Mouse (Mus musculus) bone marrow macrophage, adult 2 months (primary cell): ENCODE results near the gene Dpm3. TPM values are rescaled to one million over a fixed set of nuclear protein-coding genes. Genes with fewer than 3 reads are reported as not detected.

Source experiments
- H3K27ac ChIP-seq: 2 replicates; pipeline ENCODE4 v1.5.1; 2012; ENCODE audit warnings: low read depth, low read length; ENCODE audit not compliant: insufficient read depth
- H3K4me1 ChIP-seq: 2 replicates; pipeline ENCODE4 v1.6.1; 2012; ENCODE audit warnings: low read length; ENCODE audit not compliant: control insufficient read depth, insufficient read depth
- H3K4me3 ChIP-seq: 2 replicates; pipeline ENCODE4 v1.5.1; 2012; ENCODE audit warnings: mild to moderate bottlenecking, low read length, moderate library complexity; ENCODE audit not compliant: insufficient read depth
- CTCF ChIP-seq: IDR thresholded peaks from 2 replicates; pipeline ENCODE4 v1.5.1; 2012; ENCODE audit warnings: low read depth, mild to moderate bottlenecking, low read length, moderate library complexity
- POLR2A ChIP-seq: IDR thresholded peaks from 2 replicates; pipeline ENCODE4 v1.6.1; 2012; ENCODE audit warnings: mild to moderate bottlenecking, low read depth, low read length, borderline replicate concordance
- polyA plus RNA-seq: library from polyadenylated mRNA; stranded (reverse); fragments of >200 nt; gene quantifications from 2 replicates; pipeline ENCODE4 v1.2.4, GENCODE M21; 2012; ENCODE audit not compliant: missing spikeins, insufficient read depth, insufficient read length

The Dpm3 gene
- polyA plus RNA-seq, 1 experiment: 62.0 TPM

DNA sequence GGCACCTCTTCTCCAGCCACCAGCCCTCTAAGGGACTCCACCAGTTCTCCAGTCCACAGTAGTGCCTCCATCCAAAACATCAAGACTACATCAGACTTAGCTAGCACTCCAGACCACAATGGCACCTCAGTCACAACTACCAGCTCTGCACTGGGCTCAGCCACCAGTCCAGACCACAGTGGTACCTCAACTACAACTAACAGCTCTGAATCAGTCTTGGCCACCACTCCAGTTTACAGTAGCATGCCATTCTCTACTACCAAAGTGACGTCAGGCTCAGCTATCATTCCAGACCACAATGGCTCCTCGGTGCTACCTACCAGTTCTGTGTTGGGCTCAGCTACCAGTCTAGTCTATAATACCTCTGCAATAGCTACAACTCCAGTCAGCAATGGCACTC is 28.6 kb upstream of the Dpm3 start:
- H3K4me3 ChIP-seq: no peak overlapping the region
- H3K4me1 ChIP-seq: peaks cover 25% of the 10 kb centered on the region
- H3K27ac ChIP-seq: no peak overlapping the region
- TF ChIP-seq POLR2A (no peak), CTCF (no peak)

DNA sequence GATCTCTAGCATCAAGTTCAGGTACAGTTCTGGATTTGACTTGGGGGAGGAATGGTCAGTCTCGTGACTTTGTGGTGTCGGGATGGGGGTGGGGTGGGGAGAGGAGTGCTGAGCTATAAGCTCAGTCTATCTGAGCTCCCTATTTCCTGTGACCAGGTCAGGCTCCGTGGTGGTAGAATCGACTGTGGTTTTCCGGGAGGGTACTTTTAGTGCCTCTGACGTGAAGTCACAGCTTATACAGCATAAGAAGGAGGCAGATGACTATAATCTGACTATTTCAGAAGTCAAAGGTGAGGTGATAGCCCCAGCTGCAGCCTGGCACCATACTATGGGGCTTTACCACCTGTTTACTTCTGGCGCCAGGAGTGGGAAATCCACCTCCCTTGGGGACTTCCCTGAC is 27.8 kb upstream of the Dpm3 start:
- Histone ChIP-seq H3K27ac (no peak overlapping the region), H3K4me1 (peaks cover 25% of the 10 kb centered on the region), H3K4me3 (no peak overlapping the region)
- TF ChIP-seq CTCF: no peak
- no peak for TF ChIP-seq POLR2A

DNA sequence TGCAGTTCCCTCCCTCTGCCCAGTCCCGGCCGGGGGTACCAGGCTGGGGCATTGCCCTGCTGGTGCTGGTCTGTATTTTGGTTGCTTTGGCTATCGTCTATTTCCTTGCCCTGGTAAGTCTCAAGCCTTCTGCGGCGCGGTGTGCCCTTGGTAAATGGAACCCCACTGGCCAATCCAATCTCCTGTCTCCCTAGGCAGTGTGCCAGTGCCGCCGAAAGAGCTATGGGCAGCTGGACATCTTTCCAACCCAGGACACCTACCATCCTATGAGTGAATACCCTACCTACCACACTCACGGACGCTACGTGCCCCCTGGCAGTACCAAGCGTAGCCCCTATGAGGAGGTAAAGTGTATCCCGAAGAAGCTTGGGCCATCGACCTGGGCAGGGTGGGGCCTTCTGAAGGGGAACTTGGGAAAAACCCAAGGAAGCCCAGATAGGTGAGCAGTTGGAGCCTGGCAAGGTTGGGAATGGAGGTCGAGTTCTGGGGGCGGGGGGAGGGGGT is 27.3 kb upstream of the Dpm3 start:
- H3K4me3 ChIP-seq: no peak overlapping the region
- no peak for TF ChIP-seq CTCF
- no peak for TF ChIP-seq POLR2A
- no peak overlapping the region for H3K27ac ChIP-seq
- peaks cover 25% of the 10 kb centered on the region for H3K4me1 ChIP-seq

DNA sequence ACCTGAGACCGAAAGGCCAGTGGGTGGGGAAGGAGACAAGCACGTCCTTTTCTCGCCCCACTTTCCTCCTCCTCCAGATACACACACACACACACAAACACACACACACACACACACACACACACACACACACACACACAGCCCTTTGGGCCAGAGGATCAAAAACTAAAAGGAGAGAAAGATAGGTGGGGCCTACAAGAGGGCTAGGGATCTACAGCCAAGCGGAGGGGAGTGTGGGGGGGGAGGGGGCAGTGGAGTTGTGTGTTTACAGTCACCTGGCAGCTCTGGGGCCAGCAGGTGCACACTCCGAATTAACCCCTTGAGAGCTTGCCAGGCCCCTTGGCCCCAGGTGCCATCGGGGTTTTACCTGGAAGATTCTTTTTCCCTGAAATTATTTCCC is 26.5 kb upstream of the Dpm3 start:
- Histone ChIP-seq H3K4me1 (peaks cover 24% of the 10 kb centered on the region), H3K4me3 (no peak overlapping the region), H3K27ac (no peak overlapping the region)
- no peak for TF ChIP-seq POLR2A
- TF ChIP-seq CTCF: no peak

DNA sequence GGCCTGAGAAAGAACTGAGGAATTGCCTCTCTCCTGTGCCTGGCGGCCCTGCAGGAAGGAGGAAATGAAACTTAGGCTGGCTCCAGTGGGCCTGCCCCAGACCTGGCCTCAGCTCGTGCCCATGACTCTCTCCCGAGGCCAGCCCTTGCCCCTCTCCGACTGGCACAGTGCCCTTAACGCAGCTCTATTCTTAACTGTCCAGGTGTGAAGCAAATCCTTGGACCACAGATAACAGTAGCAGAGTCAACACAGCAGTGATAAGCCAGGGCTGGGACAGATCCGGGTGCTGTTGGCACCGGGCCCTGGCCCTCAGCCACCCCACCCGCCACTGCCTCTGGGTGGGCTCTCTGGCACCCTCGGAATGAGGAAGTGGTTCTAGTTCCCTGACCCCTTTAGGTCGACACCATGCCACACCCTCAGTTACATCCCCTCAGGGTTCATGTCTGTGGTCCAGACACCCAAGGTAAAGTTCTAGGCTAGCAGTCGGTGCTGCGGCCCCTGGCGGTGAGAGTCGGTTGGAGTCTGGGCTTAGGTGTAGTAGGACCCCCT is 25.5 kb upstream of the Dpm3 start:
- Histone ChIP-seq H3K4me3 (no peak overlapping the region), H3K27ac (peak overlapping the region; percentile 48), H3K4me1 (peaks cover 20% of the 10 kb centered on the region)
- TF ChIP-seq CTCF (no peak), POLR2A (no peak)

DNA sequence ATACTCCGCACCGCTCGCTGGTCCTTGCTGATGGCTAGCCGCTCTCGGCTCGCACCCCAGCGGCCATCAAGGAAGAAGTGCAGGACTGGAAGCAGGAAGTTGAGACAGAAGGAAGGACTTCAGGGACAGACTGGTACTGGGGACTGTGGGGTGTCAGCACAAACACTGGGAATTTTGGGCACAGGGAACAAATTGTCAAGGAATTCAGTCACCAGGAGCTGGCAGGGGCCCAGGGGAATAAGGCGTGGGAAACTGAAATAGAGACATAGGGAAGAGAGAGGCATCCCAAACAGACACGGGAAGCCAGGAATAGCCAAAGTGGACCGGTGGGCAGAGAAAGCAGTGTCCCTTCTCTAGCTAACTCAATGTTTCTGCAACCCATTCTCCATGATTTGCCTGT is 22.6 kb upstream of the Dpm3 start:
- no peak overlapping the region for H3K27ac ChIP-seq
- no peak overlapping the region for H3K4me3 ChIP-seq
- TF ChIP-seq CTCF (no peak), POLR2A (no peak)
- H3K4me1 ChIP-seq: peaks cover 18% of the 10 kb centered on the region

DNA sequence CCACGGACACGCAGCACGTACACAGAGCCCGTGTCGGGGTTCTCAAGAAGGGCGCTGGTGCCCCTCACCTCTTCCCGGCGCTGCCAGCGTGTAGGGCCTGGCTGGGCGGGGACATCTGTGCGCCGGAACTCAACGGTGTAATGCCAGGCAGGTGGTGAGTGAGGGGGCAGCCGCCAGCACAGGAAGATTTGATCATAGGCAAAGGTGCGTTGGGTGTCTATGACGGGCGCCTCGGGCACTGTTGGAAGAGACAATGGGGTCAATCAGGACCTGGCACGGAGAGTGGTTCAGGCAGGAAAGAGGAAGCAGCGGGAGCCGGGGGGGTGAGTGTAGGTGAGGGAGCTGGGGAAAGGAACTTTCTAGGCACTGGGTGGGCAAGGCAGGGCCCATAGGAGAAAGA is 21.5 kb upstream of the Dpm3 start:
- no peak overlapping the region for H3K4me3 ChIP-seq
- peaks cover 18% of the 10 kb centered on the region for H3K4me1 ChIP-seq
- TF ChIP-seq POLR2A (no peak), CTCF (no peak)
- no peak overlapping the region for H3K27ac ChIP-seq

DNA sequence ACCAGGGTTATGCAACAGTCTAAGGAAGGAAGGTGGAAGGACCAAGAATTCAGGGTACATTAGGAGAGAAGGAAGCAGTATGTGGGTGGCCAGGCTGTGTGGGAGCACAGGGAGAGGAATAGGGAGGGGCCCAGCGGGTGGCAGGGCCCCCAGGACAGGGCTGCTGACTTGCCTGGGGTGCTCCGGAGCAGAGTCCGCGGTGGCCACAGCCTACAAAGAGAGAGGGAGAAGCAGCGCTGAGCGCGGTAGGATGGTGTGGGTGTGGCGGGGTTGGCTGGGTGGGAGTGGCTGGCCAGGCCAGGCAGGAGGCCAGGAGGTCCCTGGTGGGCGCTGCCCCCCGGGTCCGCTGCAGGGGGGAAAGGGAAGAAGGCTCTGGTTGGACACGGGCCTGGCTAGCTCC is 20.7 kb upstream of the Dpm3 start:
- H3K4me1 ChIP-seq: peaks cover 11% of the 10 kb centered on the region
- H3K4me3 ChIP-seq: no peak overlapping the region
- no peak overlapping the region for H3K27ac ChIP-seq
- TF ChIP-seq POLR2A (no peak), CTCF (no peak)

DNA sequence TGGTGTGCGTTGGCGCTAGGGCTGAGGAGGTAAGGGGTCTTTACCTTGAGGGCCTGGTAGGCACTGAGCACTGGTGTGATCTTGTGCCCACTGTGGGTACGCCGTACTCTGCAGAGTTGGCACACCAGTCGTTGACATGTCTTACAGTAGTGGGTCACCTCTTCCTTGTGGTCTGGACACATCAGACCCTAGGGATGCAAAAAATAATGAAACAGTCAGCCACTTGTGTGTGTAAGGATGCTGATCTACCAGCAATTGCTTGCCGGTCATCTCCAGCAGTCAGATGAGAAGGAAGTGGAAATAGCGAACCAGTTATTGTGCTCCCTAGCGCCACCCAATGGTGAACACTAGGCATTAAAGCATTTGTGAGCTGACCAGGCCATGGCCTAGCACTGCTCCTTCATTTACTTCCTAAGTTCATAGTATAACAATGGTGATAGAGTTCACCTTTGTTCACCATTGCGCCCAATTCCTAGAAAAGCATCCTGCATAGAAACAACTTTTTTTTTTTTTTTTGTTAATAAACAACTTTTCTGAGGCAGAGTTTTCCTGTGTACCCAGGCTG is 16.7 kb upstream of the Dpm3 start:
- Histone ChIP-seq H3K27ac (no peak overlapping the region), H3K4me1 (peaks cover 4% of the 10 kb centered on the region), H3K4me3 (no peak overlapping the region)
- TF ChIP-seq POLR2A (no peak), CTCF (peak; percentile 34; the same call in 1 of the 2 replicates)

DNA sequence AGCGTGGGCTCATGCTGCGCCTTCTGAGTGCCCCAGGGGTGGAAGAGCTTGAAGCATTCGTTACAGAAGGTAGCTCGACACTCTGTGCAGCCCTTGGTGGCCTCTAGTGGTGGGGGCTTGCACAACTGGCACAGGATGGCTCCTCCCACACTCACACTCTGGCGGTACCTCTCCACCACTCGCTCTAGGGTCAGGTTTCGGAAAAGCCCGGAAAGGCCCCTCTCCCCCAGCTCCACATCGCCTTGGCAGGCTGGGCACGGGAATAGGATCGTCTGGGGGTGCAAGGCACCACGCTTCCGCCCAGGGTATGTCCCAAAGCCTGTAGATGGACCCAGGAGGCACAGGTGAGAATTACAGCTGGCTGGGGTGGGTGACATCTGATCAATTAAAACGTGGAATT is 15.5 kb upstream of the Dpm3 start:
- no peak for TF ChIP-seq POLR2A
- TF ChIP-seq CTCF: no peak
- Histone ChIP-seq H3K4me3 (no peak overlapping the region), H3K27ac (no peak overlapping the region), H3K4me1 (peaks cover 10% of the 10 kb centered on the region)
